Mouse (Mus musculus): ENCODE data around the gene Rxfp4.
A peak's percentile ranks its signal among the peaks of the same experiment; 100 is the strongest.

The Rxfp4 gene

DNA sequence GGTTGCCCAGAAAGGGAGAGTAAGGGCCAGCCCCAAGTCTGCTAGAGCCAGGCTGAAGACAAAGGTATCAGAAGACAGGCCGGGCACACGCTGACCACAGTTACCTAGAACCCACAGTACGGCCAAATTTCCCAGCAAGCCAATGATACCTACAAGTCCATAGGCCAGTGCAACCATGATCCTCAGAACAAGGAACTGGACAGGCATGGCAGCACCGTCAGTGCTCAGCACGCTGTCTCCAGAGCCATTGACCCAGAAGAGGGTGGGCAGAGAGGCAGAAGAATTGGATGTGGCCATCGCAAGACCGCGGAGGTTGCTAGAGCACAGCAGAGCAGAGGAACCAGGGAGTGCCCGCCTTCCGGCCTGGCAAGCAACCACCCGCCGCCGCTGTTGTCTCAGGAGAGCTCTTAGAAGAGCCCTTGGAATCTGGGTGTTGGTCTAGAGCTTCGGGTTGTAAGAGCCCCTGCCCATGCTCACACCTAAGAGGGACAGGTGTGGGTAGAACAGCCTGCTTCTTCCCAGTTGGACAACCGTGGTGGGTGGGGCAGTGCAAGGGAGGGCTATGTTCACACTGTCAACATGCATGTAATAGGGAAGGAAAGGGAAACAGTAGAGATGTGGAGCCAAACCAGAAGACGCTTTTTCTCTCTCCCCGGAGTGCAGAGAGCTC lies at the start of gene Rxfp4:
TSS of gene Rxfp4 (minus strand) at position 297 of the 670 bp plus-strand sequence.
- no peak for DNase-seq (ENCODE audit: low spot score)

DNA sequence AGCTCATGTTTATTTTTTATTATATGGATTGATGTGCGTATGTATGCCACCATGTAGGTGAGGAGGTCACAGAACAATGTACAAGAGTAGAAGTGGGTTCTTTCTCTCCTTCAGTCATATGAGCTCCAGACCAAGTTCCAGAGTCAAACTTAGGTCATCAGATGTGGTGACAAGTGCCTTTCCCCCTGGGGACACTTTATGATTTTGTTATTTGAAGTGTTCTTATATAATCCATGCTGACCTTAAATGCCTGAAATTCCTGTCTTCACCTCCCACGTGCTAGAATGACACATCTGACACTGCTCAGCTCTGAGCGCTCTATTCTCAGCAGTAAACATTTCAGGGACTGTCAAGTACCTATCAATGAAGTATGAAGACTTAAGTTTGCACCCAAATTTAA lies 48.3 kb upstream of the Rxfp4 start:
- no peak for DNase-seq (ENCODE audit: low spot score)

DNA sequence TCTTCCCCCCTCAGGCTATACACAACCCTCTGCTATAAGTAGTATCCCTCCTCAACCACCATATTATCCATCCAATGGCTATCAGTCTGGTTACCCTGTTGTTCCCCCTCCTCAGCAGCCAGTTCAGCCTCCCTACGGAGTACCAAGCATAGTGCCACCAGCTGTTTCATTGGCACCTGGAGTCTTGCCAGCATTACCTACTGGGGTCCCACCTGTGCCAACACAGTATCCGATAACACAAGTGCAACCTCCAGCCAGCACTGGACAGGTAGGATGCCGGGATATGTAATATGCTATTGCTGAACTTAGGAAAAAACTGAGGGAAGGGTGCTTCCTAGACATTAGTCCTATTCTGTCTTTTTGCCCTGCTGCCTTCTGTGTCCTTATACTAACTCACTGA lies 47.3 kb upstream of the Rxfp4 start:
- no peak for DNase-seq (ENCODE audit: low spot score)

DNA sequence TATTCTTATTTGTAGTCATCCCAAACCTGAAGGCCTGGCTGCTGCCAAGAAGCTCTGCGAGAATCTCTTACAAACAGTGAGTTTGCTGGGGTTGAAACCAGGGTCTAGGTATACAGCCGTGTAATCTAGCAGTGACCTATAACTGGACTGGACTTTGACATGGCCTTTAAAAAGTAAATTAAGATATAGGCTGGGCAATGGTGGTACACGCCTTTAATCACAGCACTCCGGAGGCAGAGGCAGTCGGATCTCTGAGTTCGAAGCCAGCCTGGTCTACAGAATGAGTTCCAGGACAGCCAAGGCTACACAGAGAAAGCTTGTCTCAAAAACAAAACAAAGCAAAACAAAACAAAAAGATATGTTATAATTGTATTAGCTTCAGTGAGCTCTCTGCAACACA lies 45.9 kb upstream of the Rxfp4 start:
- no peak for DNase-seq (ENCODE audit: low spot score)

DNA sequence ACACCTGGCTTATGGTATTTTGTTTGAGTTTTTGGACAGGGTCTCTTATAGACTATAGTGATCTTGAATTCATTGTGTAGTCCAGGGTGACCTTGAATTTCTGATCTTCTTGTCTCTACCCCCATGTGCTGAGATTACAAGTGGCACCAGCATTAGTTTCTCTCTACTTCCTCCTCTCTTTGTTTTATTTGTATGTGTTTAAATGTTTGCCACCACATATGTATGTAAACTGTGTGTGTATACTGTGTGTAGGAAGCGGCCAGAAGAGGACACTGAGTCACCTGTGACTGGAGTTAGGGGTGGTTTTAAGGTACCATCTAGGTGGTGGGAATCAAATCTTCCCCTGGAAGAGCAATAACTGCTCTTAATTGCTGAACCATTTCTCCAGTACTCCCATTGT lies 45.1 kb upstream of the Rxfp4 start:
- no peak for DNase-seq (ENCODE audit: low spot score)

DNA sequence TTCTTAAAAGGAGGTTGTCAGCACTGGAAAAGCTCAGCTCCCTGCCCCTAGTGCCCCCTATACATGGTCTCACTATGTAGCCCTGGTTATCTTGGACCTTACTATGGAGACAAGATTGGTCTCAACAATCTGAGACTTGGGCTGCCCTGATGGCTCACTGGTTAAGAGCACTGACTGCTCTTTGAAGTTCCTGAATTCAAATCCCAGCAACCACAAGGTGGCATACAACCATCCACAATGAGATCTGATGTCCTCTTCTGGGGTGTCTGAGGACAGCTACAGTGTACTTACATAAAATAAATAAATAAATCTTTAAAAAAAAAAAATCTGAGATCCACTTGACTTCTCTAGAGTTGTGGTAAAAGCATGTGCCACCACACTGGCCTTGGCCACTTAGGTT lies 42.6 kb upstream of the Rxfp4 start:
- no peak for DNase-seq (ENCODE audit: low spot score)

DNA sequence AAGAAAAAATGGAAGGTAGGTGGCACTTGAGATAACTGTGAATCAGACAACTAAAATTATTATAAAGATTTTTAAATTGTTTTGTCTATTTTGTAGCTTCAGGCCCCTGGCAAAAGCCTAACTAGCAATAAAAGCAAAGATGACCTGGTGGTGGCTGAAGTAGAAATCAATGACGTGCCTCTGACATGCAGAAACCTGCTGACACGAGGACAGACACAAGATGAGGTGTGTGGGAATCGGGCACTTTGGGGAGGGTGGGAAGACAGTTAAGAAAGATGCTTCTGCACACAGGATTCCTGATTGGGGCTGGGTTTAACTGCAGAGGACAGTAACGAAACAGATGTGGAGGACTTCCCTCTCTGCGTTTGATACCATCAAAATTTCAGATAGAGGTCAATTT lies 36.1 kb upstream of the Rxfp4 start:
- no peak for DNase-seq (ENCODE audit: low spot score)

DNA sequence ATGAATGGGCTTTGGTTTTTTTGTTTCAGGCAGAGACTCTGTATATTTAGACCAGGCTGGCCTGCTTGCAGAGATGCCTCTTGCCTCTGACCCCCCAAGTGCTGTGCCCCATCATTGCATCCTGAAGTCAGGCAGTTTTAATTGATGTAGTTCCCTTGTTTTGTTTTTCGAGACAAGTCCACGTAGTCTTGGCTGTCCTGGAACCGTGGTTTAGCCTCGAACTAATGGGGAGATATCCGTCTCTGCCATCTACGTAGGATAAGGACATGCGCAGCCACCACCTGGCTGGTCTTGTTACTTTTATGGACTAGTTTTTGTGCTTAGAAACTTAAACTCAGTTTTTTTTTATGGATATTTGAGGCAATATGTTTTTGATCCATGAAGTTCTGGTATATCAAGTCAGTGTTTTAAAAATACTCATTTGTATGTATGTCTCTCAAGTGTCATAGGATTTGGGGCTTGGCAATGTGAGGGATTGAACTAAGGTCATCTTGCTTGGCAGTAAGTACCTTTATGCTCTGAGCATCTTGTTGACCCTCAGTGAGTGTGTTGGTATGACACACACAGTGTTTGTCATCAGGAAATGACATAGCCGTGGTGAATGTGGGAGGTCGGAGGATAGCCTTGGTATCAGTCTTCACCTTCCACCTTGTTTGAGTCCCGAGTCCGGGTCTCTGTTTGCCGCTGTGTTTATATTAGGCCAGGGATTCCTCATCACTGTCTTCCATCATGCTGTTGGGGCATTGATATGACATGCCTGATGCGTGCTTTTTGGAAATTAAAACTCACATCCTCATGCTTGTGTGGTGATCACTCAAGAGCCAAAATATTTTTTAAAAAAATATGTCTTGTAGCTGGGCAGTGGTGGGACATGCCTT lies 34.0 kb upstream of the Rxfp4 start:
- no peak for DNase-seq (ENCODE audit: low spot score)

DNA sequence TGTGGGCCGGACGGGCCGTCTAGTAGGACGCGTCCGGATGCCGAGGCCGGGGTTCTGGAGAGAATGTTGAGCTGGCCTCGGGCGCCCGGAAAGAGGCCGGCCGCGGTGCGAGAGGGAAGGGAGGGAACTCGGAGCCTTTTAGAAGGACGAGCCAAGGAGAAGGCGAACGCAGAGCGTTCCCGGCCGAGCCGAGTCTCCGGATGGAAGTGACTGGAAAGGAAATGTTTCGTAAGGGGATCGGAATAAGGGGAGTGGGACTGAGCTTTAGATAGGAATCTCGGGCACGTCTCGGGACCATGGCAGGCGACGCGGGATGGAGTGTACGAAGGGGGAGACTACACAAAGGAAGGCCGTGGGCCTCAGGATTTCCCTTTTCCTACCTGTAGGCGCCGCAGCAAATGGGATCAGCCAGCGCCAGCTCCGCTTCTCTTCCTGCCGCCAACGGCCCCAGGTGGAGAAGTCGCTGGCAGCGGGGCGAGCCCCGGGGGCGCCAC lies 33.1 kb upstream of the Rxfp4 start:
- no peak for DNase-seq (ENCODE audit: low spot score)

DNA sequence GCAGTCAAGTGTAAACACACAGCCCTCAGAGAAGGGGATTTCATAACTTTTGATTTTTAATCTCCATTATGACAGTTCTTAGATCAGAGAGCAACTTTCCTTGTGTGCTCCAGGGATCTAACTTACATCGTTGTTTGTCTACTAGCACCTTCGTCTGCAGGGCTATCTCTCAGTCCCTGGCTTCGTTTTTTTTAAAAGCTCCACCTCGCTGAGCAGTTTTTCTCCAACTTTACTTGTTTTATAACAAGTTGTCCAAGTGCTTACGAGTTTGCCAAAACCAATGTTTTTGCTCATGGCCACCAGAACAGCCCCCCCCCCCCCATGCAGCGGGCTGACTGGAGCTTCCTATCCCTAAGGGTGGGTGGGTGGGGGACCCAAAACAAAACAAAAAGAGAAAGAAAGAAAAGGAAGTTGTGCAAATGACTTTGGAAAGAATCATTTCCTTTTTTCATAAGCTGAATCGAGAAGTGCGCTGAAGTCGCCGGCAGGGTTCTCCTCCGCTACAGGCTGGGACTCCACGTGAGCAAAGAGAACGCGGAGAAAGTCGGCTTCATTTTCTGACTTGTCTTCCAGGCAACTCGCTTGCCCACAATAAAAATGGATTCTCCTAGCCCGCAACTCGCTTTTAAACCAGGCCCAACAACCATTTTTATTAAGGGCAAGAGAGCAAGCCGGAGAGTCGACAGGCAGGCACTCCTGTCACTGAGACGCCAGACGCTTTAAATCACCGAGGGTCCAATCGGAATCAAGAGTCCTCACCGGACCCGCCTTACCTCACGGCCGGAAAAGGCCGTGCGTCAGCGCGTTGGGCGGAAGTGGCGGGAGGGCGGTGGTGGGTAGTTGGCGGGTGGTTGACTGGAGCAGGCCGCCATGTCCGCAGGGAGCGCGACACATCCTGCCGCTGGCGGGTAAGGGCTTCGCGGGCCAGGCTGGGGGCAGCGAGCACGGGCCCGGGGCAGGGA lies 32.3 kb upstream of the Rxfp4 start, which contains the start of gene Khdc4:
TSS of gene Khdc4 (plus strand) at position 824 of the 962 bp plus-strand sequence.
- peak; percentile 95 for DNase-seq (ENCODE audit: low spot score)

DNA sequence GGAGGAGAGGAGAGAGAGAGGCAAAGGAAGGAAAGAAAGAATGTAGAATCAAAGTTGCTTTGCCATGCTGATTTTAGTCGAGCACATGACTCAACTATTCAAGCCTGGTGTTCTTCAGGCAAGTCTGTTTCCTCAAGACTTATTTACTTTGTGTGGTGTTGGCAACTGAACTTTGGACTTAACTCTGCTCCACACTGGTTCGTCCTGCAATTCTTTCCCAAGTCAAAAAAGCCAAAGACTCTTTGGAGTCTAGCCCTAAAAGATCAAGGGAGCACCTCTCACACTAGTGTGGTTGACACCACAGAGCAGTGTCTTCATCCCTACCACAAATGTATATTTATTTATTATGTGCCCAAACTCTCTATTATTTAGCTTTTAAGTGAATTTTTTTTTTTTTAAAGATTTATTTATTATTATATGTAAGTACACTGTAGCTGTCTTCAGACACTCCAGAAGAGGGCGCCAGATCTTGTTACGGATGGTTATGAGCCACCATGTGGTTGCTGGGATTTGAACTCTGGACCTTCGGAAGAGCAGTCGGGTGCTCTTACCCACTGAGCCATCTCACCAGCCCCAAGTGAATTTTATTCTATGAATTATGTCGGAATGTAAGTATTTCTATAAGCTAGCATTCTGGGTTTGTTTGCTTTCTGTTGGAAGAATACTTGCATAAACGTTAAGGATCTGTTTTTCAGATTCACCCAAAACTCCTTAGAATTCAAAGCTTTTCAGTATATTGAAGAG lies 31.5 kb upstream of the Rxfp4 start:
- no peak for DNase-seq (ENCODE audit: low spot score)

DNA sequence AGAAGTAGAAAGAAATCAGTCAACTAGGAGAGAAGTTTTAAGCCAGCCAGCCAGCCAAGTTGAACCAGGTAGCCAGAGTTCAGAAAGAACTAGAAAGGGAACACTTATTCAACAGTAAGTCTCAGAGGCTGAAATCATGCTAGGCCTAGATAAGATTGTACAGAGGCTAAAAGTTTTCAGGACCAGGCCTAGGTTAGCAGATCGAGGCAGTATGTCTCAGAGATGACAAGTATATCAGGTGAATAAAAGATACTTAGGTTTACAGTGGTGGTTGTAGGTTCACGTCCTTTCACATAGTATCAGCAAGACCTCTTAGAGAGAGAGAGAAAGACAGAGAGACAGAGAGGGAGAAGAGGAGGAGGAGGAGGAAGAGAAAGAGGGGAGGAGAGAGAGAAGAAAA lies 30.9 kb upstream of the Rxfp4 start:
- DNase-seq (ENCODE audit: low spot score) = no peak

DNA sequence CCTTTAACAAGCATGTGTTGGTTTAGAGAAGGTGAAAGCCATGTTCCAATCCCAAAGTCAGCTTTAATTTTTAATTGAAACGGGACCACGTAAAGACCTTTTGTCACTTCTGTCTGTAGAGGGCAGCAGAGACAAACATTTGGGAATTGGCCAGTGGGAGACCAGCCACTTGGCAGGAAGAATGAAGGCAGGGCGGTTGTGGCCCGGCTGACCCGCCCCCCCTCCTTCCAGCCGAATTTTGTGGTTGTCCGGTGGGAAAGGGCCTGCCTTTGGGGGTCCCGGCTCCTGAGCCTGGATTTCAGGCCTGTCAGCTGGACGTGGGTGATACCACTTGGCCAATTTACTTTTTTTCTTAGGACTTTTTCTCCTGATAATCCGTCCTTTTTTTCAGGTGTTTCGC lies 24.5 kb upstream of the Rxfp4 start:
- DNase-seq (ENCODE audit: low spot score) = peak; percentile 46

DNA sequence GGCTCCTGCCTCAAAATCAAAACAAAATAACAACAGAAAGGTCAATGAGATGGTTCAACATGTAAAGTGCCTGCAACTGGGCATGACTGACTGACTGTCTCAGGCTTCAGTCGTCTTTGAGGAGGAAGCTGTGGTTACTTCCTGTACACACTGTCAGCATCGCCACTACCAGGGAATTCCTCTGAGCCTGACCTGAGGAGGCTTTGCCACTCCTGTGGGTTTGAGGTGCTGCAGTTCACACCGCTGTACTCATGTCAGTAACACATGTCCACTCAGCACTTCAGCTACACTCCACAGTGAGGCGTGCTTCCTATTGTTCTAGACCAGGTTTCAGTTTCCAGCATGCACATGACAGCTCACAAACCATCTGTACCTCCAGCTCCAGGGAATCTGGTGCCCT lies 11.2 kb upstream of the Rxfp4 start:
- DNase-seq (ENCODE audit: low spot score) = no peak

DNA sequence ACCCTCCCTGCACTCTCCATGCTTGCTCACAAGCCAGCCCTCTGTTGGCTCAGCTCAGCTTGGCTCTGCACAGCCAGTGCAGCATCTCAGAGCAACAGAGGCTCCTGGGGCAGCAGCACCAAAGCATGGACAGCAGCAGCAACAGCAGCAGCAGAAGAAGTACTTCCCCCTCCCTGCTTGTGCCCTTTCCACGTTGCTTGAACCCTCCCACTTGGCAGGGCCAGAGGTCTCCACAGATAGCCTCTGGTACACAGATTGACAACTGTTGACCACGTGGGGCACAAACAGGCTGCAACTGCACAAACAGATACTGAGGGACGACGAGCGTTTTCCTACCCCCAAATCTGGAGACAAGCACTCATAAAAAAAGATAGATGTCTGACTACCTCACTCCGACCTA lies 6.9 kb upstream of the Rxfp4 start:
- DNase-seq (ENCODE audit: low spot score) = no peak

DNA sequence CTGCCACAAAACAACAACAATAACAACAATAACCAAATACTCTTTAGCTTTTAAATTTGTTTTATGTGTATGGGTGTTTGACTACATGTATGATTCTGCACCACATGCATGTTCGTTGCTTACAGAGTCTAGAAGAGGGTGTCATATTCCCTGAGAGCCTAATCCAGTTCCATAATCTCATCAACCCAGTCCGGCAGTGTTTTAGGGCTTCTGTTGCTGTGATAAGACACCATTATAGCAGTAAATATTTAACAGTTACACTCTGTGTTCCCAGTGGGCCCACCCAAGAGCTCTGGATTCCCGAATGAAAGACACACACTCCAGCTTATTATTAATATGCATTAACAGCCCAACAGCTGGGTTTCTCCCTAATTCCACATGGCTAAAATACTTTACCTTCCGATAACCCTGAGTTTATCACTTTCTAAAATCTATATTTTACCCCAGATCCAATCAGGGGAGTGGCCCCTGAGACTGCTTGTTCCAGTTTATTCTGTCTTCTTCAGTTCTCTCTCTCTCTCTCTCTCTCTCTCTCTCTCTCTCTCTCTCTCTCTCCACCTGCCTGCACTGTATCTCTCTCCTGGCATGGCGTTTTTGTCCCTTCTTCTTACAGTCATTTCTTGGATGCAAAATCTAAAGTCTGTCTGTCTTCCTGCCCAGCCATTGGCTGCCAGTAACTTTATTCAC lies 5.6 kb upstream of the Rxfp4 start:
- no peak for DNase-seq (ENCODE audit: low spot score)

DNA sequence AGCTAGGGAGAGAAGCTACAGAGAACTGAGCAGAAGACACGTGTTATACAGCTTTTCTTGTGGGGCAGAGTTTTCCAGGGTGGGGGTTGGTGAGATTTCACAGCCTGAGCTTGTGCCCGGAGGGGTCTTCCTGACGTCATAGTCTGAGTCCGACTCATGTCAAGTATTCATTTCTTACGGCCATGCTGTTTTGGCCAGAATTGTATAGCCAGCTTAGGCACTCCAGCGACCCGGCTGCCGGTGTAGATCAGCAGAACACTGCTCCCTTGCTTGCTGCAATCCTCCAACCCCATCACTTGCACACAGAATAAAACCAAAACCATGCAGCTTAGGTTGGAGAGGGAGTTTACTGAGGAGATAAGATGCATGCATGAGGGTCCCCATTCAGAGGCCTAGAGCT lies 2.7 kb upstream of the Rxfp4 start:
- DNase-seq (ENCODE audit: low spot score) = no peak

DNA sequence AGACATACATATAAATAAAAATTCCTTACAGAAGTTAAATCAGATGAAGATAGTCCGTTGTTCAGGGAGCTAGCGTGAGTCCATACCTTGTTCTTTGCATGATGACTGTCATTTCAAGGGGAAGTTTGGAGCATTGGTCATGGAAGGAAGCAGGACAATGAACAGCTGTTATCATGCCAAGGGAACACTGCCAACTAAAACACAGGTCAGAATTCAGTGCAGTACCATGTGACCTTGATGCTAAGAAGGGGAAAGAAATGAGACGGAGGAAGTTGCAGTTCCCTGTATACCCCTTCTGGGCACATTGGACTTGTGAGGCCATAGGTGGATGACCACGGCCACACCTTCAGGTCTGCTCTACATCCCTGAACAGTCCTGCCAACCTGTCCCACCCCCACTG lies 1.7 kb upstream of the Rxfp4 start:
- DNase-seq (ENCODE audit: low spot score) = no peak

DNA sequence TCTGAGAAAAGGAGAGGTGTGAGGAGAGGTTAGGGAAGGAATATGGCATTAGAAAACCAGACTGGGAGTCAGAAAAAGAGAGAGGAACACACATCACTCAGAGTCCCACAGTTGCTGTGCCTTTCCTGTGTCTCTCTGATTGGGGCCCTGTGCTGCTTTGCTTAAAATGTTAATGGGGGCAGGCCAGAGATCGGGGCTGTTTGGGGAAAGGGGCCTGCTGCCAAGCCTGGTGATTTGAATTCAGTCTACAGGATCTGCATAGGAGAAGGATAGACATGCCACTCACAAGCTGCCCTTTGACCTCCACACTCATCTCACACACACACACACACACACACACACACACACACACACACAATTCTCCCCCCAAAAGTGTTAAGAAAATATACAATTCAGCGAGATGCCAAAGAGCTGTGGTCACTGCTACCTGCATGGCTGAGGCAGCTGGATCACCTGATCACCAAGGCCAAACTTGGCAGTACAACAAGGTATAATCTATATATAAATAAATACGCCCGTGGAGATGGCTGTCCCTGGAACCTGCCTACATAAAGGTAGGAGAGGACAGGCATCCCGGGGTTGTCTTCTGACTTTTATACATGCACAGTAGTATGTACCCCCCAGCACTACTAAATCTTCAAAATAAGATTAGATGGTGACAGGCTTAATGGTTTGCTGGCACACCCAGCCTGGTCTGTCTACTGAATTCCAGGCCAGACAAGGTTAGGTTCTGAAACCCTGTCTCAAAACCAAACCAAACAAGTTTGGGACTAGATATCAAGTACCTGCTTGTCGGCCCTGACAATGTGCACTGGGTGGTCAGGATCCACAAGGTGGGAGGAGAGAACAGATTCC lies 801 bp upstream of the Rxfp4 start:
- no peak for DNase-seq (ENCODE audit: low spot score)

Measured in layer of hippocampus, adult 9-10 months (tissue).